Mouse (Mus musculus) kidney, postnatal 0 days (tissue): ENCODE results near the gene Gp1ba. TPM values are rescaled to one million over a fixed set of nuclear protein-coding genes. Genes with fewer than 3 reads are reported as not detected.

Source experiments
- ATAC-seq: fragments of 200-750 bp; cut with Nextera tagmentation; replicated peaks from 2 replicates; pipeline ENCODE4 v1.8.0; 2017; ENCODE audit warnings: low read depth, moderate number of reproducible peaks, moderate TSS enrichment, moderate library complexity; ENCODE audit not compliant: low FRiP score
- DNase-seq: peaks from one replicate; pipeline ENCODE4 v3.0.0-alpha.2; 2016; ENCODE audit warnings: low spot score
- H3K27ac ChIP-seq: fragments of 300-500 bp; sonication (generic); 2 replicates; pipeline ENCODE4 v1.5.1; 2014; ENCODE audit warnings: mild to moderate bottlenecking
- H3K27me3 ChIP-seq: fragments of 300-500 bp; sonication (generic); 2 replicates; pipeline ENCODE4 v1.6.1; 2014; ENCODE audit warnings: low read length, mixed read lengths; ENCODE audit not compliant: insufficient read depth
- H3K36me3 ChIP-seq: fragments of 300-500 bp; sonication (generic); 2 replicates; pipeline ENCODE4 v1.6.1; 2014; ENCODE audit warnings: low read length, mixed read lengths; ENCODE audit not compliant: insufficient read depth
- H3K4me1 ChIP-seq: fragments of 300-500 bp; sonication (generic); replicated peaks from 2 replicates; pipeline ENCODE4 v1.6.1; 2014; ENCODE audit warnings: antibody characterized with exemption, low read length, mixed read lengths; ENCODE audit not compliant: insufficient read depth
- H3K4me2 ChIP-seq: fragments of 300-500 bp; sonication (generic); 2 replicates; pipeline ENCODE4 v1.6.1; 2014; ENCODE audit warnings: mild to moderate bottlenecking, low read length, moderate library complexity, mixed read lengths
- H3K4me3 ChIP-seq: fragments of 300-500 bp; sonication (generic); replicated peaks from 2 replicates; pipeline ENCODE4 v1.5.1; 2014; ENCODE audit warnings: low read depth, low read length
- H3K9ac ChIP-seq: fragments of 300-500 bp; sonication (generic); 2 replicates; pipeline ENCODE4 v1.6.1; 2014; ENCODE audit warnings: low read depth, low read length
- H3K9me3 ChIP-seq: fragments of 300-500 bp; sonication (generic); replicated peaks from 2 replicates; pipeline ENCODE4 v1.6.1; 2016; ENCODE audit warnings: low read length, inconsistent platforms, mixed read lengths
- CTCF ChIP-seq: IDR thresholded peaks from 2 replicates; pipeline ENCODE4 v1.5.1; 2016; ENCODE audit warnings: antibody characterized with exemption, low read depth, mild to moderate bottlenecking, moderate library complexity
- WGBS: fragments of 180-500 bp; shearing (Covaris S2); extraction: QIAGEN DNeasy Blood & Tissue Kit; methylation state at CpG from one replicate; pipeline ENCODE4 v1.1.7; 2014; 5-methylcytosine and 5-hydroxymethylcytosine counted together
- polyA plus RNA-seq: library from polyadenylated mRNA; unstranded; fragments of >200 nt; fragmentation: Nextera tagmentation; extraction: Ambion mirVana; gene quantifications from 2 replicates; pipeline ENCODE4 v1.2.1, GENCODE M21; 2015

The Gp1ba gene
- polyA plus RNA-seq, 1 experiment from 2014 or later = 0.16 TPM

DNA sequence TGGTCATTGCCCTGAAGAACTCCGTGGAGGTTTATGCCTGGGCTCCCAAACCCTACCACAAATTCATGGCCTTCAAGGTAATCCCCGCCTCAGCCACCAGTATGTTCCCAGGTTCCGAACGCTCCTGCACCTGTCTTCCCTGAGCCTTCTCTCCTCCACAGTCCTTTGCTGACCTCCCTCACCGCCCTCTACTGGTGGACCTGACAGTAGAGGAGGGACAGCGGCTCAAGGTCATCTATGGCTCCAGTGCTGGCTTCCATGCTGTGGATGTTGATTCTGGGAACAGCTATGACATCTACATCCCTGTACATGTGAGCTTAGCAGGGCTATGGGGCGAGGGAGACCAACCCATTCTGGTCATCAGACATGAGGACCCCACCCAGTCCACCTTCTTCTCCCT lies 26.4 kb upstream of the Gp1ba start:
- 84% methylated on average over 7 of the region's 7 CpGs for WGBS
- H3K4me1 ChIP-seq = peaks cover 12% of the 10 kb centered on the region; the same call in 1 of the 2 replicates
- no peak overlapping the region for H3K4me2 ChIP-seq
- H3K9me3 ChIP-seq = no peaks in the 10 kb centered on the region
- H3K36me3 ChIP-seq = peaks cover 49% of the 10 kb centered on the region
- no peak overlapping the region for H3K9ac ChIP-seq
- H3K27me3 ChIP-seq = no peaks in the 10 kb centered on the region
- peak; percentile 54 for TF ChIP-seq CTCF
- no peak overlapping the region for H3K27ac ChIP-seq
- ATAC-seq (no peak), DNase-seq (no peak)
- no peak overlapping the region for H3K4me3 ChIP-seq

DNA sequence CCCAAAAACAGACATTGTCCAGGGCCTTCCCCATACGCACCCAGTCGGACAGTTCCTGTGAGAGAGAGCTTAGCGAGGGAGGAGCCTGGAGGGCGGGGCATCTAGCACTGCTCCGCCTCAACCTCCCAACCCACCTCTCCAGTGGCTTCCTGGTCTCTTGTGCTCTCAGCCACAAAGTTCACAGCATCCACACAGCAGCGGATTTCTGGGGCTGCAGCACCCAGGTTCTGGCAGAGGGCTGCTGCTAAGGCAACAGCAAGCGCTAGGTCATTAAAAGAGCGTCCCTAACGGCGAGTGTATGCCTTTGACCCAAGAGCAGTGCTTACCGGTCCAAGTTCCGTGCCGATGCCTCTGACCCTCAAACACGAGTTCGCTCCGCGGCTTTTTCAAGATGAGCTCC lies 23.8 kb upstream of the Gp1ba start:
- peak overlapping the region; percentile 55 for H3K9ac ChIP-seq
- DNase-seq (peak; percentile 95), ATAC-seq (peak; percentile 58; the same call in 1 of the 2 replicates)
- TF ChIP-seq CTCF = 0 out of 2 replicates have a peak, but pooled peaks have one; percentile 20
- H3K4me1 ChIP-seq = peaks cover 12% of the 10 kb centered on the region; the same call in 1 of the 2 replicates
- peak overlapping the region; percentile 54; the same call in 1 of the 2 replicates for H3K27ac ChIP-seq
- peak overlapping the region; percentile 35 for H3K4me3 ChIP-seq
- no peaks in the 10 kb centered on the region for H3K9me3 ChIP-seq
- peaks cover 26% of the 10 kb centered on the region; the same call in 1 of the 2 replicates for H3K36me3 ChIP-seq
- H3K4me2 ChIP-seq = peak overlapping the region; percentile 68
- H3K27me3 ChIP-seq = no peaks in the 10 kb centered on the region
- 1% methylated on average over 17 of the region's 17 CpGs for WGBS

DNA sequence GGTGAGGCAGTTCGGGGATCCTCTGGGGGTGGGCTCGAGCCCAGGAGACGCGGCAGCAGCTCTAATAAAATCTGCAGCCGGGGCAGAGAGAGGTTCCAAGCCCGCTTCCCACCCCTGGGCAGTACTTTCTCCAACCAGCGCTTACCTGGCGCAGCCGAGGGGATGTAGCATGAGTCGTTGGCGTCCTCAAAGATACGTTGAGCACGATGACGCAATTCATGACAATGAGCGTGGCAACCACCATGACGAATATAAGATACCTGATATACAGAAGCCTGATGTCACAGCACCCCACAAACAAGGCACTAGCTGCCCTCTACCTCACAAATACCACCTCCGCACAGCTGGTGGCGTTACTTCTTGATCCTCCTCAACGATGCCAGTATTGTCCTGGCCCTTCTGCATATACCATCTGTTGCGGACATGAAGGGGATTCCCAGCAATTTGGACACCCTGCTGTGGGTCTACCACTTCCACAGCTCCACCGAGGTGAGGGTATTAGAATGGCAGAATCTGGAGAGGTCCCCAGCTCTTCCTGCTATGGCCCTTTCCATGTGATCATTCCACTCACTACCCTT lies 23.3 kb upstream of the Gp1ba start, which contains the start of gene 4930544D05Rik:
4930544D05Rik (plus strand) TSS at position 333 of the 578 bp plus-strand sequence.
- ATAC-seq (no peak), DNase-seq (no peak)
- Histone ChIP-seq H3K9me3 (no peaks in the 10 kb centered on the region), H3K4me3 (peak within 1 kb of the TSS; percentile 35), H3K27ac (peak within 1 kb of the TSS; percentile 54; the same call in 1 of the 2 replicates), H3K27me3 (no peaks in the 10 kb centered on the region), H3K36me3 (peaks cover 21% of the 10 kb centered on the region; the same call in 1 of the 2 replicates), H3K9ac (peak within 1 kb of the TSS; percentile 55), H3K4me1 (peaks cover 12% of the 10 kb centered on the region; the same call in 1 of the 2 replicates), H3K4me2 (peak within 1 kb of the TSS; percentile 68)
- 19% methylated on average over 21 of the region's 21 CpGs for WGBS
- no peak for TF ChIP-seq CTCF

DNA sequence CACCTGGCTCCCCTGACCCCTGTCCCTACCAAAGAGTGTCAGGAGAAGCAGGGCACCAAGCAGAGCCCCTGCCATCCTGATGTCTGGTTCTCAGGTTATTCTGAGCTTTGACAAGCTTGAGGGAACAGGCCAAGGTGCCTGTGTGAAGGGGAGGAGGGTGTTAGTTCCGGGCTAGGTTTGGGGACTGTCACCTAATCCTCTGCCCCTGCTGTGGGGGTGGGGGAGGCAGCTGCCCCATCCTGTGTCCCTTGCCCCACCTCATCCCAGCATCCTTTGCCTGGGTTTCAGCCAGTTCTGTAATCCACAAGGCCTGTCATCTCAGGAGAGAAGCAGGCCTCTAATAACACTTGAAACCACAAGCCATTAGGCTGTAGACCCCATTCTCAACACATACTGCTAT lies 19.8 kb upstream of the Gp1ba start, which contains the start of gene Chrne:
Chrne (minus strand) TSS at position 116 of the 400 bp plus-strand sequence.
- no peak within 1 kb of the TSS for H3K9ac ChIP-seq
- H3K27ac ChIP-seq = no peak within 1 kb of the TSS
- ATAC-seq = no peak
- no peak for TF ChIP-seq CTCF
- no peaks in the 10 kb centered on the region for H3K36me3 ChIP-seq
- H3K4me2 ChIP-seq = no peak within 1 kb of the TSS
- DNase-seq = no peak
- WGBS = 38% methylated on average over 1 of the region's 1 CpGs
- no peaks in the 10 kb centered on the region for H3K27me3 ChIP-seq
- H3K4me3 ChIP-seq = no peak within 1 kb of the TSS
- H3K9me3 ChIP-seq = no peaks in the 10 kb centered on the region
- peaks cover 12% of the 10 kb centered on the region; the same call in 1 of the 2 replicates for H3K4me1 ChIP-seq

DNA sequence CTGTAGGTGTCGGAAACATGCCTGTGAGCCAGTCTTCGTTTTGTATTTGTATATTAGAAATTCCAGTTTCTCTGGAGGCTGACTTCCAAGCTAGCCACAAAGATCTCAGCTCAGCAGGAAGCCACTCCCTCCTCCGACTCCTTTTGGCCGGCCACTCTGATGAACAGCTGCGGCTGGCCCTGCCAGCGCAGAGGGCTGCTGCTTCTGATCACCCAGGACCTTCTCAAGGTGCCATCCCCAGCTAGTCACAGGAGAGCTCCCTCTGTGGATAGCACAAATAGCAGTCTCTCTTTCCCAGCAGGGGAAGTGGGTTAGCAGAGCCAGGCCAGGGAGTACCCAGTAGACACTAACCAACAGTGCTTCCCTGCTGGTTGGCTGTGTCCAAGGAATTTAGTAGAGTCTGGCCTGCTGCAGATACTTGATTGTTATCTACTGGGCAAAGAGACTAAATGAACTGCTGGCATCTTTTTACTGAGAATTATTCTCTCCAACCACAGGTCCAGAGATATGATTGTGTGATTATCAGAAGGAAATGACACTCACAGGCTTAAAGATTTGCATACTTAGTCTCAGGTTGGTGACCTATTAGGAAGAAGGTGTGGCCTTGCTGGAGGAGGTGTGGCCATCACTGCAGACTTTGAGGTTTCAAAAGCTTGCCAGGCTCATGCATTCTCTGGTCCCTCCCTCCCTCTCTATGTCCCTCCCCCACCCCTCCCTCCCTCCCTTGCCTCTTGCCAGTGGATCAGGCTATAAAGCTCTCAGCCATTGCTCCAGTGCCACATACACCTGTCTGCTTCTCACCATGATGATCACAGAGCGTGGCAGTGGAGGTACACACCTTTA lies 16.7 kb upstream of the Gp1ba start:
- Histone ChIP-seq H3K27ac (no peak overlapping the region), H3K9me3 (no peaks in the 10 kb centered on the region), H3K27me3 (no peaks in the 10 kb centered on the region), H3K9ac (no peak overlapping the region), H3K4me1 (no peaks in the 10 kb centered on the region), H3K4me2 (no peak overlapping the region), H3K36me3 (no peaks in the 10 kb centered on the region), H3K4me3 (no peak overlapping the region)
- DNase-seq (no peak), ATAC-seq (no peak)
- 42% methylated on average over 7 of the region's 7 CpGs for WGBS
- TF ChIP-seq CTCF = no peak

DNA sequence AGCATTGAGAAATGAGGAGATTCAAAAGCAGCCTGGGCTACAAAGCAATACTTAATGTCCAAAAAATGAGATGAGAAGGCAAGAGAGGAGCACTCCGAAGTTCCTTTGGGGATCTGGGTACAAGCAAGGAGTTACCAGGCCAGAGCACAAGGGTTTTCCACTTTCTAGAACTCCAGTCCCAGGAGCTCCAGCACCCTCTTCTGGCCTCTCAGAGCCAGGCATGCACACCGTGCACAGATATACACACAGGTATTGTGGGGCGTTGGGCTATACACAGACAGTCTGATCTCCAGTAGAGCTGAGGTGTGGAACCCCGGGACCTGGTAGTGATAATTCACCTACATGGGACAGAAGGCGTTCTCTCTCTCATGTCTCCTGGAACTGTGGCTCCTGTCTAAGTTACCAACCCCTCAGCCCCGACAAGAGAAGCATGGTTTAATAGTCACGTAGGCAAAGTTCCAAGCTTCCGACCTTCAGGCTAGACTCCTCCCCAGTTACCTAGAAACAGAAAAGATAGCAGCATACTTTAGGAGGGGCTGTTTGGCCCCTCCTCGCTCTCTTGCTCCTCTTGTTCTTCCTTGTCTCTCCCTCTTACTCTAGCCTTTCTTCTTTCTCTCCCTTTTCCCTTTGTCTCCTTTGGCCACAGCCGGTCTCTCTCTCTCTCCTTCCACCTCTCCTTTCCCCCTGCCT lies 15.7 kb upstream of the Gp1ba start:
- DNase-seq = peak; percentile 32
- 74% methylated on average over 10 of the region's 10 CpGs for WGBS
- Histone ChIP-seq H3K4me1 (no peaks in the 10 kb centered on the region), H3K27ac (no peak overlapping the region), H3K4me2 (no peak overlapping the region), H3K36me3 (no peaks in the 10 kb centered on the region), H3K4me3 (no peak overlapping the region), H3K27me3 (no peaks in the 10 kb centered on the region), H3K9ac (no peak overlapping the region), H3K9me3 (no peaks in the 10 kb centered on the region)
- TF ChIP-seq CTCF = peak; percentile 57
- no peak for ATAC-seq
